Mouse (Mus musculus) layer of hippocampus, adult 9-10 months (tissue): Measurements from ENCODE around the gene Il20.

ENCODE experiments used
- DNase-seq: peaks from one replicate; pipeline ENCODE4 v3.0.0; 2022; ENCODE audit warnings: low spot score

Gene Il20

DNA sequence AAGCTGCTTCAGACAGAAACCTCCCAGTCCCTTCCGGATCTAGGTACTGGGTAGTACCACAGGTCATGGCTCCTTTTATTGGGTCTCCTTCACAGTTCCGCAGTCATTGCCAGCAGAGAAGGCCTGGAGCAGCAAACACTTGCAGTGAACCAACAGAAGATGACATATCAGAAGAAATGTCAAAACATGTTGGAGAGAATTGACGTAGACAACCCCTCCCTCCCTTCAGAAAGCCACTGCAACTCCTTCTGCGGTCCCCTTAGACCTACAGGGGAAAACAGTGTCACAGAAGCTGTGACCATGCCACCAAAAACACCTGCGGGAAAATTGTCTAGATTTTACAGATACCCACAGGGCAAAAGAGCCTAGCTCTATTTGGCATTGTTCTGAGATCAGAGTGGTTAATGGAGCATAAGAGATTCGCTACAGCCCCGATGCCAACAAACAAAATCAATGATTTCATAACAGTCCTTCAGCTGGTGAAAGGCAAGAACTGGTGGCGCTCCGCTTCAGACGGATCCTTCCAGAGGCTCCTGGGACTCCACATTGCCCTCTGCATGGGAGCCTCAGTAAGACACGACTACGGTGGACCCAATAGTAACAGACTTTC is at the start of gene Il20:
TSS of gene Il20 (minus strand) at position 51 of the 610 bp plus-strand sequence.
- DNase-seq: no peak

DNA sequence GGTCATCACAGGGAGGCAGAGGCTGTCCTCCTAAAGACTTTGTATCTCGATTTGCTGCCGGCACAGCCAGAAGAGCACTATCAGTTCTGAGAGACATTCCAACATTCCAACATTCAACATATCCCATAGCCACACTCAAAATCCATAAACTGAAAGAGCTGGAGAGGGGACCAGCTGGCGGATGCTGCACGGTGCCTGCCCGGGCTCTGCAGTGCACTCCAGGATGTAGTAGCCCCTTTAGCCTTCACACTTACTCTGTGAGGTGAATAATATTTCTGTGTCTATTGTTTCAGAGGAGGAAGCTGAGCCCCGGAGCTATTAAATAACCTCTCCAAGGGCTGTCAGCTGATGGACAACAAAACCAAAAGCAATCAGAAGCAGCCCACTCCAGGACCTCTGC is 35.7 kb upstream of the Il20 start:
- DNase-seq: no peak

DNA sequence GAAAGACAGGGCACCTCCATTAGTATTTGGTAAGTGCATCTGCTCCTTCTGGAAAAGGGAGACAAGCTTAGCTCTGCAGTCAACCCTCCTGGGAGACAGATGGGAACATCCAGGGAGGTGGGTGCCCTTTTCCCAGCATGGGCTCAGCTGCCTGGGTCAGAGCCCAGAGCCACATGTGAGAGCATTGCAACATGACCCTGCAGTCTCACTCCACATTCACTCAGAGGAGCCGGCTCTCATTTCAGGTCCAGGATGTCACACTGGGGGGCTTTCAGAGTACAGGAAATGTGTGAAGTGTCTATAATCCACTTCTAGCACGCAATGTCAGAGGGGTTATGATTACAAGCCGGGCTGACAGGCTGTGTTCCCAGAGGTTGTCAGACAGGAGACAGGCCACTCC is 30.6 kb upstream of the Il20 start:
- DNase-seq: no peak

DNA sequence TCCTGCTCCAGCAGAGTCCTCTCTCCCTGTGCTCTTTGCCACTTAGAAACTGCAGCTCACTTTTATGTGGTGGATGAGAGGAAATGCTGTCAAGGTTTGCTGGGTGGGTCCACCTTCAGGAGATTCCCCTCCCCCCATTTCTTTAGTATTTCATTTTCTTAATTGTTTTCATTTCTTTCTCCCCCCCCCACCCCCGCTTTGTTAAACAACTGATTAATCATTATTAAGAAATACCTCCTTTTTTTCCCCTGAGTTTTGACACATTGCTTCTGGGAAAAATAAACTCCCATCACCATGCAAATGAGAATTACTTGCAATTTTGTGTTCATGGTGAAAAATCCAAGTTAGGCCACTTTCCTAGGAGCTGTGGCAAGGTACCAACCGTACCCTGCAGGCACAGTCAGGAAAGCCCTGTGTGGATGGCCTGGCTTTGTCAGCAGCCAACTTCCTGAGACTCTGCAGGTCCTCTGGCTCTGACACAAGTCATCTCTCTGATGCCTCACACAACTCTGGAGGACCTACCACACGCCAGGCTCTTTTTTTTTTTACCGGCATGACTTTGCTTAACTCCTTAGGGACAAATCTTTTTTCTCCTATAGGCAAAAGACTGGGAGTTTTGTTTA is 28.9 kb upstream of the Il20 start, which contains the start of gene Il19:
TSS of gene Il19 (minus strand) at position 51 of the 623 bp plus-strand sequence.
- no peak for DNase-seq

DNA sequence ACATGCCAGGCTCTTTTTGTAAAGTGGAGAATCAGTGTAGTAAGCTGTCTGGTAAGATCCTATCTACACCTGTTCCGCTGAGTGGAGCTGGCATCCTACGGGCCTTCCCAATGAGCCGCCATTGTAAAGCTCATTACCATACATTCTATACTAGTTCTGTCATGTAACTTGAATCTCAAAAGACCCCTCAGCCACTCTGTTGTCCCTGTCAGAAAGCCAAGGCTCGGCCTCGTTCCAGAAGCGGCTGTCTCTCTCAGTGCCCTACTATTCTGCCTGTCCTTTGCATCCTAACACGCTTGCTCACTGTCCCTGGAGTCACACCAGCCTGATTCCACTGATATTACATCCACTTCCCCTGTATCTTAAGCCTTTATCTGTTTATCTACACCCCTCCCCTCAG is 26.9 kb upstream of the Il20 start:
- no peak for DNase-seq

DNA sequence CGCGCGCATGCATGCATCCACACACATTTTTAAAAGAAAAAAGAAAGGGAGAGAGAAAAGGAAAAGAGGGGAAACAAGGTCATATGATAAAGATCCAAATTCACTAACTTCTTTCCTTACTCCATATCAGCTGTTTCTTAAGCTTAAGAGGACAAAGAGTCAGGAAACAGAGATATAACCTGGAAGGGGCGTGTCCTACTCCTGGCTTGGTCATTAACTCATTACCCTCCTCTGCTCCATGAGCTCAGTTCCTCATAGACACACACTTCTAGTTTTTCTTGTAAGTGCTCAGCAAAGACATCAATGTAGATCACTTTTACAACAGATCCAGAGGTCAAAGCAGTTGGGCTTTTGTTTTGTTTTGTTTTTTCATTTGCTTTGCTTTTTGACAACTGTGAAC is 25.9 kb upstream of the Il20 start:
- DNase-seq: no peak

DNA sequence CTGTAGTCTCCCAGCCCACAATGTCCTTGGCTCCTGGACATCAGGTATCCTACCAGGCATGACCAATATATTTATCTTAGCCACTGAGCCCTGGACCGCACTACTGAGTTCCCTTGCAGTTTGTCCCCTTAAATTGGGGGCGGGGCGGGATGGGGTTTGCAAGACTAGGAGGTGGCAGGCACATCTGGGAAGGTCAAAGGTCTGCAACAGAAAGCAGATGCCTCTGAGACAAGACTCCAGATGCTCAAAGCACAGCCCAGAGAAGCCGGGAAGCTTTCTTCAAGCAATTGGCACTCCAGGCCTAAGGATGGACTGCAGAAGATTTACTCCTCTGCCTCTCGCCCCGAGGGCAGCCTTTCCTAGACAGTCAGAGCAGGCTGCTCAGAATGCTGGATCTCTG is 25.1 kb upstream of the Il20 start:
- DNase-seq: no peak

DNA sequence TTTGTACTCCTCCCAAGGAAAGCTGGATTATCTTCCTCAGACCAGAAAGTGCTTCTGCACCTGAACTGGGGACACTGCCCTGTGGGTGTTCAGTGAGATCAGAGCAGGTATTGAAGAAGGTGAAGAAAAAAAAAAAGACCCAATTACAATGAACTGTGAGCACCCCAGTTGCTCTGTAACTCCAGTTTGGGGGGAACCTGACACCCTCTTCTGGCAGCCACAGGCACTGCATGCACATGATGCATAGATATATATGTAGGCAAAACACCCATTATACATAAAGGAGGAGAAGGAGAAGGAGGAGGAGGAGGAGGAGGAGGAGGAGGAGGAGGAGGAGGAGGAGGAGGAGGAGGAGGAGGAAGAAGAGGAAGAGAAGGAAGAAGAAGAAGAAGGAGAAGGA is 15.2 kb upstream of the Il20 start:
- no peak for DNase-seq

DNA sequence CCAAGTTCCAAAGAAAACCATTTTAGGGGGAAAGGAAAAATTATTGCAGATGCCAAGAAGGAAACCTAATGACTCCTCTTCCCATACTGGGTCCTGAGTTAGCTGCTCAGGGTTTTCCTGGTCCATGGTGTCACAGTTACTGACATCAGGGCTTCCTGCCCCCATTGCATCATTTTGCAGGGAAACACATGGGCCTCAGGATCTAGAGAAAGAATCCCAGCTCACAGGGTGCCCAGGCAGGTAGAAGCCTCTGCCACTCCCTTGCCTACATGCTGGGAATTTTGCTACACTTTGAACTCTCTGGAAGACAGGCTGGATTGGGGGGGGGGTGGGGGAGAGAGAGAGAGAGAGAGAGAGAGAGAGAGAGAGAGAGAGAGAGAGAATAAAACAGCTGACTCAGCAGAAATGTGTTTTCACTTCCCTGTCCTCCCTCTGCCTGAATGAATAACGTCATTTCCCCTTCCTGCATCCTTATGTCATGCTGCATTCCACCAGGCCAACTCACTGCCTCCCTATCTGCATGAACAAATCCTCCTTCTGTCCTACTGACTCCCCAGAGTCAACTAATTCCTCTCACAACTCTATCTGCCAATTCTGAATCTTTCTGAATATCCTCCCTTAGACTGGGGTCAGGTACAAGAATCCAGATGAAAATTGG is 7.2 kb upstream of the Il20 start:
- no peak for DNase-seq

DNA sequence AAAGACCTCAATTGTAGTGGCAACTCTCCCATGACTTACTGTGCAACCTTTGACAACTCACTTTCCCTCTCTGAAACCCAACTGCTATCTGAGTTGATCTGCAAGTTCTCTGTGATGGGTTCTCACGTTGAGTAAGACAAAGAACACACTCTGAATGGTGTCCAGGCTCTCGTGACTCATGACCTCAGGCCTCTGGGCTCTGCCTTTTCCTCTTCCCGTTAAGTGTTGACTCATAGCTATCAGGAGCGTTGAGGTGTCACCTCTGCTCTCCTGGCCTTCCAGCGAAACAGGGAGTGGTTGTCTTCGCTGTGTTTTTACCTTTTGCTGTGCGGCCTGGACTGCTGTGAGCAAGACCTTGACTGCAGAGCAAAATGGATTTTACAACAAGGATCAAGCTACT is 8.7 kb downstream of the Il20 start:
- DNase-seq: no peak

DNA sequence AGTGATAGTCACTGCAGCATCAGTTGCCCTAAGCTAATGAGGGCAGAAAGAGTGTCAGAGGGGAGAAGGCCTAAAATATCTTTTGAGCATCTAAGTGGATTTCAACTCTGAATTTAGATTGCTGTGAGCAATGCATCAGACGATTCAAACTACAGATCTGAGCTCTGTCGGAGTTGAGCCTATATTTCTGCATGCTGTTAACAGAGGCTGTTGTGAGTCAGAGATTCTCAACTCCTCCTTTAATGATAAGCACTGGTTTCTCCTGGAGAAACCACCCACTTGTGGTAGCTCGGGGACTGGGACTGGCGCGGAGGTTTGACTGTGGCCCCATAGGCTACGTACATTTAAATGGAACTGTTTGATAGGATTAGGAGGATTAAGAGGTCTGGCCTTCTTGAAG is 16.8 kb downstream of the Il20 start:
- no peak for DNase-seq

DNA sequence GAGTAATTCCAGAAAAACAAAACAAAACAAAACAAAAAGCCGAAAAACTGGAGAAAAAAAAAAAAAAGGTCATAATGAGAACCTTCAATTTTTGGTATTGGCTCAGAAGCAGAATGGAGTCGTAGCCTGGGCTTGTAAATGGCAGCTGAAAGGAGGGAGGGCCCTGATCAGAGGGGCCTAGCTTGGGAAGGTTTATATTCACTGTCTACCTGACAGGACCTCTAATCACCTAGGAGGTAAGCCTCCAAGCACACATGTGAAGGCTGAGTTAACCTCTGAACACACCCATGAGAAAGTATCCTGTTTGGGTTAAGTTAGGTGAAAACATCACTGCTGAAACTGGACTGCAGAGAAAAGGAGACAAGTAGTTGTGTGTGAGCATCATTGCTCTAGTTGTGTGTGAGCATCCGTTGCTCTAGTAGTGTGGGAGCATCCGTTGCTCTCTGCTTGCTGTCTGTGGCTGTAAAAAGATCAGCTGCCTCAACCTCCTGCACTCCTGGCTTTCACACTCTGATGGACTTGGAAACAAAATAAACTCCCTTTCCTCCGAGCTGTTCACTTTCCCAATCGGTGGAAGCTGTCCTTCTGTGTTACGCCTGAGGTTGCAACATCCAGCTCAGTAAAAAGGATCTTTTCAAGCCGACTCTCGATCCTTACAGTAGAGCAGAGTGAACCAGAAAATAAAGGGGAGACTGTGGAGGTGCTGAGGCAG is 17.8 kb downstream of the Il20 start:
- no peak for DNase-seq

DNA sequence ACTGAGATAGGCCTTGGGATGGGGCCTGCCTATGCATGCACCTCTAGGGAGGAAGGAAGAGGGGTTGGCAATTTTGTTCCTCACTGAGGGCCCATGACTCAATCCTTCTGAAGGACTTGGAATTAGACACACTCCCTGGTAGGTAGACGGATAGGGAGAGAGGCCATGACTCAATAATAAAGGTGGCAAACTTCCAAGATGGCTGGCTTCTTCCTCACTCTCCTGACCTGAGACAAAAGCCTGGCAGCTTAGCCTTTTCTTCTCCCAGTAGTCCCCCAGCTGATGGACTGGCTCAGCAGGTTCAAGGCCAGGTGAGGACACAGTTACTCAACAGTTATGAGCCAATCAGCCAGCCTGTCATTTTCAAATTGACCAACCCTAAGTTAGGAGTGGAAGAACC is 18.8 kb downstream of the Il20 start:
- no peak for DNase-seq

DNA sequence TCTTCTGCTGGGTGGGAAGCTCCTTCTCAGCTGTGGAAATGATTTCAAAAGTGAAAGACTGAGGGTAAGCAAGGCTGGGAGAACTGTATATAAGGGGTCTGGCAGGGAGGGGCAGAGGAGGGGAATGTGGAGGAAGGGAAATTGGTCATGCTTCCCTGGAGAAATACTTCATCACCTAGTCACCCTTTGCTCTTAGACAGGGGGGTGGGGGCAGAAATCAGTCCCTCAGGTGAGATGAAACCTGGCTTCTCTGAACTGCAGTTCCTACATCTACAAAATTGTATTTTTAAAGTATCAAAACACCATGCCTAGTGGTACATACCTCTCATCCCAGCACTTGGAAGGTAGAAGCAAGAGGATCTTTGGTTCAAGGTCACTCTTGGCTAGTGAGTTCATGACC is 23.9 kb downstream of the Il20 start, which contains the start of gene Il24:
TSS of gene Il24 (minus strand) at position 101 of the 400 bp plus-strand sequence.
- no peak for DNase-seq

DNA sequence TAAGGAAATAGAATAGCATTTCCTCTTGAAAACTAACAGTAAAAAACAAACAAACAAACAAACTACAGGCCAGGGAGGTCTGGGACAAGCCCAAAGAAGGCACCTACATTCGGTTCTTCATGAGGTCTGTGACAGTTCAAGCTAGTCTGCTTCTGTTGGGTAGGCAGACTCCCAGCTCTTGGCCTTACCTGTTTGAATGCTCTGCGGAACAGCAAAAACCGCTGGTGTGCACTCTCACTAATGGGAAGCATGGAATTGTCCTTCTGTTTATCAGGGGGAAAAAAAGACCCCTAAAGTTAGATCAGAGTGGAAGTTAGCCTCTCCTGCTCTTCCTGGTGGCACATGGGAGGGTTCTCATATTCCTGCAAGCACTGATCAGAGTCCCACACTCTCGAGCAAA is 28.1 kb downstream of the Il20 start:
- DNase-seq: no peak

DNA sequence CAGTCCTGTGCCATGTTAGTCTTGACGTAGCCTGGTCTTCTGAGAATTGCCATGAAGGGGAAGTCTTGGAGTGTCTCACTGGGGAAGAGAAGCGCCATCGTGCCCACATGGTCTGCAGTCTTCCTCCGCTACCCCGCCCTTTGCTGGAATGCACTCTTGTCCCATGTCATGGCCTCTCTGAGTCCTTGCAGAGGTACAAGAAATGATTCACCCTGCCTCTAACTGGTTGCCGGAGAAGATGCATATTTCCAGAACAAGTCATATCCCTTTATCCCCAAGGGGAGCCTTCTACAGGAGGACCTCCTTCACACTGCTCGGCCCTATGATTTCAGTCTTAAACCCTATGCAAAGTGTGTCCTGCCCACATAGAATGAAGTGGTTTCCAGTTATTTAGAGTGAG is 31.3 kb downstream of the Il20 start:
- DNase-seq: no peak

DNA sequence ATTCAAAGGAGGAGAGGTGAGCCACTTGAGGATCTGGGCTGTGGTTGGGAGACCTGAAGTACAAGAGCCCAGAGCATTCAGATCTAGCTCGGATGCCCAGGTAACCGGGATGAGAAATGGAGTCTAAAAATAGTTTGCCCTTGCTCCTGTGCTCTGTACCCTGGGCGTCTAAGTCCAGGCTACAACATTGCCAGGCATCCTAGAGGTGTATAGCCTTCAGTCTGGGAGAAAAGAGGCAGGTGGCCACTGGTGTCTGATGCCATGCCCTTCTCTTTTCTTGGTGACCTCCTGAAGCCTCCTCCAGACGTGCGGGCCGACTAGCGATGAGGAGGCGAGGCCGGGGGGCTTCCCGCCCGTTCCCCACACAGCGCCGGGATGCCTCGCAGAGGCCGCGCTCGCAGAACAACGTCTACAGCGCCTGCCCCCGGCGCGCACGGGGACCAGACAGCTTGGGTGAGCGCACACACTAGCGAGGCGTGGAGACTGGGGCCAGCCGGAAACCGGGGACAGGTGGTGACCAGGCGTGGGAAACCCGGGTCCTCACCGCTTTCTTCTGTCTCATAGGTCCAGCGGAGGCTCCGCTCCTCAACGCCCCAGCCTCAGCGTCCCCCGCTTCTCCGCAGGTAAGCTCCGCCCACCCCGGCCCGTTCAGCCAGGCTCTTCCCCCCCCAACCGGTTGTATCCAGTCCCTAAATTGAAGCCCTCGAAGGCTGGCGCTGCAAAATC is 33.2 kb downstream of the Il20 start:
- DNase-seq: no peak

DNA sequence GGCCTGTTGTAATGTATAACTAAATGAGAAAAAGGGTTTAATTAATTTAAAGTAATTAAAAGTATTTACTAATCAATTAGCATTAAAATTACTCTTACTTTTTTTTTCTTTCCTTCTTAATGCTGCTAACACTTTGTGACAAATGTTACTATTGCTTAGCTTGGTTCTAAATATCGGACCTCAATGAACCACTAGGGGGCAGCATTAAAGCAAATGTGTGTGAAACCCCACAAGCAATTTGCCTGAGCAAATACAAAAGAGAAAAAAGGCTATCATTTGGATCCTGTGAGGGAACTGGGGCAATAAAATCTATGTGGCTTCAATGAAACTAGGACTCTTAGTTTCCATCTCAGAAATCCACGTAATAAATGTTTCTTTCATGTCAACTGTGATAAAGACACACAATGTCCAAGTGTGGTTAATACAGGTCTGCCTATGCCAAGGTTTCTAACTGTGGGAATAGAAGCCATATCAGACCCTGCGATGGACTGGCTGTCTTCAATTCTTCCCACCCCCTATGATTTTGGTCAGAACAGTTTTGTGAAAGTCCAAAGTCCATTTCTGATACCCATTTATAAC is 34.2 kb downstream of the Il20 start:
- peak; percentile 81 for DNase-seq

DNA sequence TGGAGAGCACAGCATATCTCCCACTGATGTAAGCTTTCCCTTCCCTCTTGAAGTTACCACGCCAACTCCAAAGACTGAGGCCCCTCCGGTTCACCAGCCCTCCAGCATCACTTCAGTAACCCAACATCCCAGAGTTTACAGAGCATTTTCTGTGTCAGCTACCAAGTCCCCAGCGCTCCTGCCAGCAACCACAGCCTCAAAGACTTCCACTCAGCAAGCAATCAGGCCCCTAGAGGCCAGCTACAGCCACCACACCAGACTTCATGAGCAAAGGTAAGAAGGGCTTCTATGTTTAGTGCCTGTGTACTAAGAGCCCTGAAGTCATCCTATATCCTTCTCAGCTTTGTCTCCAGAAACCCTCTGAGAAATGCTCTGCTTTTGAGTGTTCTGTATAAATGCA is 35.3 kb downstream of the Il20 start:
- no peak for DNase-seq

DNA sequence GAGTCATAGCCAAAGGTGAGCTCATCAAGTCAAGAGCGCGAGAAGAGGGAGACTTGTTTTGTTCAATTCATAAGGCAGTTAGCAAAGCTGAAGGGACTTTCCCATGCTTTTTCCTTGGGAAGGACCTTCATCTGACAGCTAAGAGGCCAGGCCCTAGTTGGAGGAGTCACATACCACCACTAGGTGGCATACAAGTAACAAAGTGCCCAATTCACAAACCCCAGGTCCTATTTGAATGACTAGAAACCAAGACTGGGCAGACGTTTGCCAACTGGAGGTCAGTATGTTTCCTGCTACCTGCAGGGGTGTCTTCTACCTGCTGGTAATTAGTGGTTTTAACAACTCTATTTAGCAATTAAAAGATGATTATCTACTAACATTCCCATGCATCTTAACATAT is 36.1 kb downstream of the Il20 start:
- DNase-seq: peak; percentile 72

DNA sequence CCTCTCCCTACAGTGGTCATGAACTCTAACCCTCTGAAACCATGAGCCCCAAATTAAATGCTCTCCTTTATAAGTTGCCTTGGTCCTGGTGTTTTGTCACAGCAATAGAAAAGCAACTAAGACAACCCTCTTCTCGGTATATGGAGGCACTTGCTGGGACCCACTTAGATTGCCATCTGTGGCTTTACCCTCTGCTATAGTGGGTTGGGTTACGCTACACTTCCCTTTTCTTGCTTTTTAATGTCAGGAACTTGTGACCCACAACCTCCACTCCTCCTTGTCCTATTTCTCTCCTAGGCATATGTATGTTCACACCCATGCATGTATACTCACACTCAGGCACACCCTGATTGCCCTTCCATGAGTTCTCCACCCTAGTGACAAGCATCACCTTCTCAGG is 38.3 kb downstream of the Il20 start:
- no peak for DNase-seq
